16 mouse cellular contexts compared by ENCODE assay signal in genomic region chr19:57333356-57333755, GRCm38 (mm10).
"Had no signal": no experiment of that assay in that cellular context is flagged by ENCODE, and none has a peak within 500 bp of the region (broad histone marks: within the 10 kb centered on the region; RNA-seq: fewer than 3 reads in every experiment).

No protein-coding gene starts in this region.

- H3K4me3 ChIP-seq: megakaryocyte, embryonic 14.5 days; midbrain, embryonic 13.5 days; midbrain, embryonic 15.5 days; neural tube, embryonic 12.5 days; stomach, embryonic 15.5 days had no signal

- H3K27me3 ChIP-seq: megakaryocyte, embryonic 14.5 days; midbrain, embryonic 13.5 days; midbrain, embryonic 15.5 days; neural tube, embryonic 12.5 days; stomach, embryonic 15.5 days had no signal

- H3K9me3 ChIP-seq: megakaryocyte, embryonic 14.5 days; midbrain, embryonic 13.5 days; midbrain, embryonic 15.5 days; neural tube, embryonic 12.5 days; stomach, embryonic 15.5 days had no signal

- H3K4me2 ChIP-seq: lung, embryonic 14.5 days; midbrain, embryonic 11.5 days; midbrain, embryonic 13.5 days; midbrain, embryonic 15.5 days; neural tube, embryonic 12.5 days; stomach, embryonic 15.5 days had no signal

- H3K9ac ChIP-seq: liver, postnatal 0 days; lung, embryonic 14.5 days; midbrain, embryonic 13.5 days; midbrain, embryonic 15.5 days; neural tube, embryonic 12.5 days; stomach, embryonic 15.5 days had no signal

- H3K27ac ChIP-seq: macrophage; midbrain, embryonic 13.5 days; midbrain, embryonic 15.5 days; neural tube, embryonic 12.5 days; stomach, embryonic 15.5 days; stomach, postnatal 0 days had no signal

- H3K4me1 ChIP-seq: midbrain, embryonic 15.5 days; neural tube, embryonic 12.5 days; stomach, embryonic 15.5 days had no signal

- ATAC-seq: liver, postnatal 0 days; lung, postnatal 0 days; midbrain, embryonic 13.5 days; midbrain, embryonic 15.5 days had no signal

- DNase-seq: liver, postnatal 0 days; lung, embryonic 14.5 days; lung, postnatal 14 days; lung, postnatal 36 days; right cerebral cortex, postnatal 14 days; thymus, adult 2 months; thymus, postnatal 36 days had no signal

- H3K36me3 ChIP-seq: midbrain, embryonic 13.5 days; midbrain, embryonic 15.5 days; neural tube, embryonic 12.5 days; stomach, embryonic 15.5 days had no signal
